ENCODE assay signal across 28 mouse cellular contexts in the genomic region with DNA sequence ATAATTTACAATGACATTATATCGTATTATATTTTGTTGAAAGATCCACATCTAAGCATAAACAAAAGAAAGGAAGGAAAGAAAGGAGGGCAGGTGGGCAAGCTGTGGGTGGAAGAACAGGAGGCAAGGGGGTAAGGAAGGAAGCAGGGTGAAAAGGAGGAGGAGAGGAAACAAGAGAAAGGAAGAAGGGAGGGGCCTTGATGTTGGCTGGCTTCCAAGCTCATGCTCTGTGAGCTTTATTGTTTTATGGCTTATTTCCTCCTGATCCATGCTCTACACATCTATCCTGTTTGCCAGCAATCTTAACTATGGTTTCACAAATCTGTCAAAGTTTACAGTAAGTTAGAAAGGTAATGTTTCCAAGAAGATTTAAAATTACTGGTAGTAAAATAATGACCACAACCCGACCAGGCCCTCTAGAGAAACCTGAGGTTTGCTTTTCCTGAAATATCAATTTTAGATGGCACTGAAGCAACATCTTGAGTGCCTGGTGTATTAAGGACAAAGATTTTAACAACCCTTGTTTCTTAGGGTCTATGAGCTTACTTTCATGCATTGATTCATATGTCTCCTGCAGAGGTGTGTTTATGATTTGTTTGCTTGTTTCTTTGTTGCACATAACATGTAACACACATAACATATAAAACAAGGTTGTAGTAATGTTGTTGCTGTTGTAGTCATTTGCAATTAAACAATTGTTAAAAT. TPM values are rescaled to one million over a fixed set of nuclear protein-coding genes. Genes with fewer than 3 reads are reported as not detected.
DNase-seq lines count a peak whose midpoint lies in the region; ATAC-seq lines count a peak whose summit lies in the region.
"Had no signal": no experiment of that assay in that cellular context is flagged by ENCODE, and none has a peak within 500 bp of the region (broad histone marks: within the 10 kb centered on the region; RNA-seq: fewer than 3 reads in every experiment).

No protein-coding gene starts in this region.

- no peak for DNase-seq in kidney, adult 9 months
- peak; percentile 33 to 37 for DNase-seq in kidney, postnatal 4 days
- no peak for DNase-seq in kidney, adult 8-10 months
- DNase-seq in intestine, embryonic 14.5 days (ENCODE audit: low spot score) = no peak
- peak; percentile 57 for DNase-seq in large intestine, adult 2 months (ENCODE audit: low read depth, low spot score)
- DNase-seq in left cerebral cortex, postnatal 10 days (ENCODE audit: extremely low spot score in 1 of 2, low spot score in 2 of 2) = no peak
- DNase-seq: adrenal gland, postnatal 14 days; cerebellum, adult 2 months; cerebellum, postnatal 25 days; heart, postnatal 36 days; lung, adult 18-20 months; lung, postnatal 4 days; right cerebral cortex, adult 18-20 months had no signal

- no peaks in the 10 kb centered on the region for H3K27me3 ChIP-seq in kidney, embryonic 14.5 days (ENCODE audit: control insufficient read depth, insufficient read depth, low read length)
- H3K27me3 ChIP-seq in intestine, embryonic 14.5 days (replicated peaks; ENCODE audit: control insufficient read depth, insufficient read depth, low read length) = no peaks in the 10 kb centered on the region
- H3K27me3 ChIP-seq: forebrain, embryonic 15.5 days; heart, embryonic 15.5 days; limb, embryonic 12.5 days; liver, embryonic 12.5 days; neural tube, embryonic 13.5 days had no signal

- H3K27ac ChIP-seq in kidney, embryonic 14.5 days (ENCODE audit: low read depth, low read length) = no peak overlapping the region
- no peak overlapping the region for H3K27ac ChIP-seq in intestine, embryonic 14.5 days (ENCODE audit: low read depth)
- H3K27ac ChIP-seq: forebrain, embryonic 15.5 days; heart, embryonic 15.5 days; hindbrain, embryonic 14.5 days; limb, embryonic 12.5 days; liver, embryonic 12.5 days; midbrain, embryonic 10.5 days; neural tube, embryonic 13.5 days had no signal

- WGBS in kidney, embryonic 14.5 days = 41% methylated on average over 2 of the region's 2 CpGs
- WGBS in intestine, embryonic 14.5 days = 42% methylated on average over 2 of the region's 2 CpGs
- 17% methylated on average over 2 of the region's 2 CpGs for WGBS in large intestine, adult 2 months

- H3K4me3 ChIP-seq in kidney, embryonic 14.5 days (ENCODE audit: low read length) = no peak overlapping the region
- no peak overlapping the region for H3K4me3 ChIP-seq in intestine, embryonic 14.5 days (ENCODE audit: low read depth, low read length)
- H3K4me3 ChIP-seq: forebrain, embryonic 15.5 days; heart, embryonic 15.5 days; limb, embryonic 12.5 days; liver, embryonic 12.5 days; midbrain, embryonic 10.5 days; myocyte; neural tube, embryonic 13.5 days had no signal

- no peak overlapping the region for H3K4me2 ChIP-seq in kidney, embryonic 14.5 days (replicated peaks; ENCODE audit: low read depth, low read length)
- no peak overlapping the region for H3K4me2 ChIP-seq in intestine, embryonic 14.5 days (ENCODE audit: low read length)
- H3K4me2 ChIP-seq: forebrain, embryonic 15.5 days; heart, embryonic 15.5 days; hindbrain, embryonic 14.5 days; limb, embryonic 12.5 days; liver, embryonic 12.5 days; neural tube, embryonic 13.5 days had no signal

- H3K9me3 ChIP-seq in kidney, embryonic 14.5 days (ENCODE audit: control insufficient read depth, low read length) = no peaks in the 10 kb centered on the region
- H3K9me3 ChIP-seq in intestine, embryonic 14.5 days (ENCODE audit: control insufficient read depth, low read length) = no peaks in the 10 kb centered on the region
- H3K9me3 ChIP-seq: forebrain, embryonic 15.5 days; heart, embryonic 15.5 days; limb, embryonic 12.5 days; liver, embryonic 12.5 days; midbrain, embryonic 10.5 days; neural tube, embryonic 13.5 days had no signal

- H3K4me1 ChIP-seq in kidney, embryonic 14.5 days (ENCODE audit: control insufficient read depth, insufficient read depth, low read length) = no peaks in the 10 kb centered on the region
- no peaks in the 10 kb centered on the region for H3K4me1 ChIP-seq in intestine, embryonic 14.5 days (replicated peaks; ENCODE audit: control insufficient read depth, insufficient read depth, low read length)
- H3K4me1 ChIP-seq: forebrain, embryonic 15.5 days; heart, embryonic 15.5 days; liver, embryonic 12.5 days; midbrain, embryonic 10.5 days had no signal

- no peaks in the 10 kb centered on the region for H3K36me3 ChIP-seq in kidney, embryonic 14.5 days (ENCODE audit: control insufficient read depth, insufficient read depth, low read length)
- H3K36me3 ChIP-seq in intestine, embryonic 14.5 days (ENCODE audit: control insufficient read depth, insufficient read depth, low read length) = no peaks in the 10 kb centered on the region
- H3K36me3 ChIP-seq: forebrain, embryonic 15.5 days; heart, embryonic 15.5 days; limb, embryonic 12.5 days; liver, embryonic 12.5 days; midbrain, embryonic 10.5 days; neural tube, embryonic 13.5 days had no signal

- no peak overlapping the region for H3K9ac ChIP-seq in kidney, embryonic 14.5 days (ENCODE audit: low read depth, low read length)
- no peak overlapping the region for H3K9ac ChIP-seq in intestine, embryonic 14.5 days (ENCODE audit: low read length)
- H3K9ac ChIP-seq: forebrain, embryonic 15.5 days; heart, embryonic 15.5 days; hindbrain, embryonic 14.5 days; limb, embryonic 12.5 days; liver, embryonic 12.5 days; neural tube, embryonic 13.5 days had no signal

- intact Hi-C loops in left cerebral cortex, postnatal 10 days (cut with DNase I) = no loop called here

- ATAC-seq in kidney, embryonic 14.5 days (ENCODE audit: low FRiP score, low TSS enrichment) = peak; percentile 71; the same call in 1 of the 2 replicates
- peak; percentile 83 for ATAC-seq in intestine, embryonic 14.5 days (replicated peaks; ENCODE audit: low FRiP score, low TSS enrichment, low read depth)
- ATAC-seq: CD4-positive, CD25-positive, alpha-beta regulatory T cell, adult 4 months; forebrain, embryonic 15.5 days; inflammation-experienced regulatory T-cells, adult 6 months; liver, embryonic 12.5 days; midbrain, embryonic 16.5 days had no signal

RNA-seq across cellular contexts. Expression of a gene that starts 13.1 kb away (rescaled TPM):
- not detected in 2 replicates for polyA plus RNA-seq in kidney, embryonic 14.5 days (2014; fragmentation: Nextera tagmentation; extraction: Ambion mirVana)
- polyA plus RNA-seq in intestine, embryonic 14.5 days (2014; fragmentation: Nextera tagmentation; extraction: Ambion mirVana) = not detected in 2 replicates
- polyA plus RNA-seq in large intestine, adult 2 months (2012; rRNA removed) = 0.05 TPM in 2 replicates
- total RNA-seq in left cerebral cortex, postnatal 10 days (2021) = not detected
- total RNA-seq: adrenal gland, postnatal 14 days; layer of hippocampus, postnatal 10 days; left cerebral cortex, adult 8-10 months had no signal
- polyA plus RNA-seq: forebrain, embryonic 15.5 days; hindbrain, embryonic 14.5 days; limb, embryonic 12.5 days; liver, embryonic 12.5 days; thymus, postnatal 0 days had no signal

Comparison
In these comparisons a context has a peak if more than half of its experiments do, and no peak if none do; other contexts are left out.
1. DNase-seq: peak in kidney, postnatal 4 days (2 of 2) and large intestine, adult 2 months (single experiment); none in kidney, adult 9 months (single experiment), kidney, adult 8-10 months (0 of 2), intestine, embryonic 14.5 days (single experiment) and left cerebral cortex, postnatal 10 days (0 of 2).